Mouse (Mus musculus) layer of hippocampus, adult 9-11 months (tissue): ENCODE measurements around the gene Olfr341.

Experiments used
- DNase-seq: peaks from one replicate; pipeline ENCODE4 v3.0.0; 2022

The Olfr341 gene

GRCm38 (mm10) chr2:36482368-36482767, at the start of gene Olfr341:
TSS of gene Olfr341 (minus strand) at chr2:36482468.
- DNase-seq: no peak

DNA sequence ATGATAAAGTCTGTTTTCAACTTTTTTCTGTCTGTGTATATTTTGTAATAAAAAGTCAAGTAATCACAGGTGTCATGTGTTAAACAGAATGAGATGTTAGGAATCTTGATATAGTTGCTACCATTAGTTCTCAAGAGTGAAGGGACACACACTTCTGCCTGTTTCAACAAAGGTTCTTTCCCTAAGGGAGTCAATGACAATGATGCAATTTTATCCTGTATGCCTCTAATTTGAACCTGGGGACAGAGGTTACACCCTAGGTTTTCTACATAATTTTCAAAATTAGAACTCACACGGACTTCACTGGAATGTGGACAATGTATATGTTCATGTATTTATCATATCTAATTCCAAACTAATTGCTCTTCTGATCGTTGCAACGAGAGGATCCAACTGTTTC, 42.4 kb upstream of the Olfr341 start, which contains the start of gene Olfr342:
TSS of gene Olfr342 (plus strand) at position 301 of the 400 bp plus-strand sequence.
- no peak for DNase-seq

- DNase-seq: no peak
Measured at GRCm38 (mm10) chr2:36473634-36474033, 8.6 kb downstream of the Olfr341 start.

GRCm38 (mm10) chr2:36452287-36452686, 30.0 kb downstream of the Olfr341 start, which contains the start of gene Olfr340:
TSS of gene Olfr340 (plus strand) at chr2:36452587.
- DNase-seq: no peak
